17 mouse cellular contexts compared by ENCODE assay signal in the genomic region with DNA sequence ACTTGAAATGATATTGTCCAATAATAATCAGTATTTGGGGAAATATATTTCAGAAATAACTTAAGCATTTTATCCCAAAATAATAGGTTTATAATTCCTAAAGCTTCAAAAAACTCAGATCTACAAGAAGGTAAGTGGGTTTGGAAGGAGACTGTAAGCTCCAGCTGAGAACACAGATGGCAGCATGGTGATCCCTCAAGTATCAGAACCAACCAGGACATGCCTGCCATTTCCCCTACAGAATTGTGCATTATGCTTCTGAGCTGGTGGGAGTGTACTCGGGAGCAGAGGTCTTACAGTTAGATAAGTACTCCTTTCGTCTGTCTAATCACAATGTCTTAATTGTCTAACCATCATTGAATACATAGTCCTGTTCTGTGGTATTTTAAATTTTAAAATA.
A peak's percentile ranks its signal among the peaks of the same experiment; 100 is the strongest.
DNase-seq lines count a peak whose midpoint lies in the region; ATAC-seq lines count a peak whose summit lies in the region.
"Had no signal": no experiment of that assay in that cellular context is flagged by ENCODE, and none has a peak within 500 bp of the region (broad histone marks: within the 10 kb centered on the region; RNA-seq: fewer than 3 reads in every experiment).

No protein-coding gene starts in this region.

- no peaks in the 10 kb centered on the region for H3K36me3 ChIP-seq in forebrain, embryonic 11.5 days (ENCODE audit: control insufficient read depth, insufficient read depth, low read length)
- H3K36me3 ChIP-seq: embryonic facial prominence, embryonic 10.5 days; embryonic facial prominence, embryonic 12.5 days; forebrain, embryonic 12.5 days had no signal

- H3K27me3 ChIP-seq in forebrain, embryonic 11.5 days (ENCODE audit: control insufficient read depth, insufficient read depth, low read length) = no peaks in the 10 kb centered on the region
- H3K27me3 ChIP-seq: embryonic facial prominence, embryonic 12.5 days; forebrain, embryonic 12.5 days had no signal

- DNase-seq in cerebellum, adult 9-10 months = peak; percentile 3
- no peak for DNase-seq in cerebellum, adult 11-12 months
- peak; percentile 7 to 56 for DNase-seq in cerebellum, postnatal 14 days
- DNase-seq in cerebellum, adult 9-11 months = no peak
- DNase-seq in cerebellum, postnatal 36 days = peak; percentile 8 to 20
- DNase-seq in cerebellum, postnatal 4 days (ENCODE audit: low spot score in 2 of 2) = no peak
- no peak for DNase-seq in forebrain, embryonic 11.5 days (ENCODE audit: low spot score)
- DNase-seq: adrenal gland, adult 2 months; adrenal gland, postnatal 10 days; adrenal gland, postnatal 25 days; gastrocnemius, adult 2 months; gastrocnemius, postnatal 10 days had no signal

- H3K4me1 ChIP-seq in forebrain, embryonic 11.5 days (replicated peaks; ENCODE audit: control insufficient read depth, insufficient read depth, low read length) = no peaks in the 10 kb centered on the region
- H3K4me1 ChIP-seq: embryonic facial prominence, embryonic 10.5 days; embryonic facial prominence, embryonic 12.5 days; forebrain, embryonic 12.5 days had no signal

- no peak overlapping the region for H3K4me3 ChIP-seq in forebrain, embryonic 11.5 days (ENCODE audit: low read depth, low read length)
- H3K4me3 ChIP-seq: embryonic facial prominence, embryonic 10.5 days; embryonic facial prominence, embryonic 12.5 days; forebrain, embryonic 12.5 days; gastrocnemius, adult 2 months had no signal

- no peak overlapping the region for H3K27ac ChIP-seq in forebrain, embryonic 11.5 days (ENCODE audit: low read depth, low read length)
- H3K27ac ChIP-seq: embryonic facial prominence, embryonic 10.5 days; embryonic facial prominence, embryonic 12.5 days; forebrain, embryonic 12.5 days; gastrocnemius, adult 2 months had no signal

- ATAC-seq in forebrain, embryonic 11.5 days (replicated peaks; ENCODE audit: low FRiP score) = no peak
- ATAC-seq: forebrain, embryonic 14.5 days; forebrain, embryonic 16.5 days had no signal

- no peak overlapping the region for H3K9ac ChIP-seq in forebrain, embryonic 11.5 days (ENCODE audit: low read length)
- H3K9ac ChIP-seq: embryonic facial prominence, embryonic 12.5 days; forebrain, embryonic 12.5 days had no signal

- H3K9me3 ChIP-seq in forebrain, embryonic 11.5 days (ENCODE audit: control insufficient read depth, low read length) = no peaks in the 10 kb centered on the region
- H3K9me3 ChIP-seq: embryonic facial prominence, embryonic 10.5 days; embryonic facial prominence, embryonic 12.5 days; forebrain, embryonic 12.5 days had no signal

- no peak overlapping the region for H3K4me2 ChIP-seq in forebrain, embryonic 11.5 days (ENCODE audit: low read depth, low read length, severe bottlenecking)
- H3K4me2 ChIP-seq: embryonic facial prominence, embryonic 12.5 days; forebrain, embryonic 12.5 days had no signal

- 81% methylated on average over 2 of the region's 2 CpGs for WGBS in forebrain, embryonic 11.5 days

Comparison
In these comparisons a context has a peak if more than half of its experiments do, and no peak if none do; other contexts are left out.
1. DNase-seq: peak in cerebellum, adult 9-10 months (single experiment), cerebellum, postnatal 14 days (2 of 2) and cerebellum, postnatal 36 days (2 of 2); none in cerebellum, adult 11-12 months (single experiment), cerebellum, adult 9-11 months (single experiment), cerebellum, postnatal 4 days (0 of 2) and forebrain, embryonic 11.5 days (single experiment).